Mouse (Mus musculus) activated CD4-positive, CD25-positive, alpha-beta regulatory T cell (primary cell): ENCODE measurements around the gene Fhod1. TPM values are rescaled to one million over a fixed set of nuclear protein-coding genes. Genes with fewer than 3 reads are reported as not detected.

Experiments
- polyA plus RNA-seq, 2 experiments: library from polyadenylated mRNA; unstranded; fragments of 100-300 nt; shearing (Covaris generic); gene quantifications; one replicate each; pipeline ENCODE4 v1.2.1; 2017

Gene Fhod1
- 1 to 10 TPM; 1.3 to 2.4 TPM for polyA plus RNA-seq

DNA sequence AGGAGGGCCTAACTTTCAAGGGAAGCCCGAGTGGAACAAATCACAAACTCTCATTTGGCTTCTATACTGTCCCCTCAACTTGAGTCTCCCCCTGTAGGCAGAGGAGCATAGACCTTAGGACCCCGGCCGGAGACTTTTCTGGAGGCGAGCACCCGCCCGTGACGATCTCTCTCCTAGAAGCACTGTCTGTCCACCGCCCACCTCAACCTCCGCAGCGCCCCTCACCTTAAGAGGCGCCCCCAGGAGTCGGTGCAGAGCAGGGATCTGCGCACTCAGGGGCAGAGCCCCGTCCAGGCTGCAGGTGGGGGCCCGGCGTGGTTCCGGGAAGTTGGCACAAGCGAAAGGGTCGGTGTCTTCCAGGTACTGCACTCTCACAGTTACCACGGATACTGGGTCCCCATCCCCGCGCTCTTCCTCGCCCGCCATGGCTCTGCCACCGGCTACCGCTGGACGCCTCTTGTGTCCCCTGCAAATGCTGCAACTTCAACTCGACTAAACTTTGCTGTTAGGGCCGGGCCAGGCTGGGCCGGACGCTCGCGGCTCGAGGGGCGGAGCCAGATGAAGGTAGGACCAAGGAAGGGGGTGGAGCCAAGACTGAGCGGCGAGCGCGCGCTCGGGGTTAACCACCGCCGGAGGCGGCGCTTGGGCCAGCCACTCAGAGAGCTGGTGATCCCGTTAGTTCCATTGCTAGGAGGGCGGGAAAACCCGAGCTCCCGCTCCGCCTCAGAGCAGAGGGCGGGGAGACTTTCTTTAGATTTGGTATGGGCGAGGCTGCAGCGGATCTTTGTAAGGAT lies at the start of gene Fhod1:
Gene Fhod1 (minus strand): TSS at position 526 of the 794 bp plus-strand sequence.

DNA sequence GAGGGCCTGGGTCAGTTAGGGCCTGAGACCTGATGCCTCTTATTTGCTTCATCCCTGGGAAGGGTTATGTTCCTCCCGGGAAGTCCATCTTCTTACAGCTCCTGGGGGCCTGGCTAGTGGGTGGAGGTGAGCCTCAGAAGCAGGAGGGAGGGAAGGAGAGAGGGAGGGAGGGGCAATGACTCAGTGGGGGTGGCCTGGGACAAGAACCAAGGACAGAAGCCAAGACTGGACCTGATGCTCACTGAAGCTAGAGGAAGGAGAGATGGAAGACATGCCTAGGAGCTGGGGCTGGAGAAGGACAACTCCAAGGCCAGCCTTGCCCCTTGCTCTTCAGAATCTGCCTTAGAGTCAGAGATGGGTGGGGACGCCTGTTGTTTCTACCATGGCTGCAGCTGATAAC lies 25.3 kb upstream of the Fhod1 start, which contains the start of gene Plekhg4:
Gene Plekhg4 (plus strand): TSS at position 243 of the 400 bp plus-strand sequence.

DNA sequence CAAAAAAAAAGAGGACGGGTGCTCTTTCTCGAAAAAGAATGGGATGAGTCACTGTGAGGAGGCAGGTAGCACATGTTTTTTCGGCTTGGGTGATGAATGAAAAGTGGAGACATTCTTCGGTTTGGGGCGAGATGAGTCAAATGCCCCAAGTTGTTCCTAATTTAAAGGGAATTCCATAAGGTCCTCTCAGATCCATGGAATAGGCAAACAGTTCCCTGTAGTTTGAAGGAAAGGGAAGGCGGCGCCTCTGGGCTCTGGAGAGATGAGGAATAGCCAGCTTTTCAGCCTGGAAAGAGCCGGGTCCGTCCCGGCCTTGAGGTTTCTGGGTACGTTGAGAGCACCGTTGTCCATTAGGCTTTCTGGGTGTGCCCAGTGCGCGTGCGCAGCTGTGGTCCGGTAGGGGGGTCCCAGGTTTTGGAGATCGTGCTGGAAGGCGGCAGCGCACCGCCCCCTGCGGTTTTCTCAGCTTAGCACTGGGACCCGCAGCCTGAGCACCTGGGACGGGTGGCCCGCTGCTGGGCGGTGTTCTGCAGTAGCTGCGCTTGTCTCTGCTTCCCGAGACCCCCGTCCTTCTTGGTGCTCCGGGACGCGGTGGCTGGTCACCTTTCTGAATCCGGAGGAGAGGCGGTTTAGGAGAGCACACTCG lies 820 bp upstream of the Fhod1 start, which contains the start of gene Slc9a5:
Gene Slc9a5 (plus strand): TSS at position 394 of the 646 bp plus-strand sequence.

DNA sequence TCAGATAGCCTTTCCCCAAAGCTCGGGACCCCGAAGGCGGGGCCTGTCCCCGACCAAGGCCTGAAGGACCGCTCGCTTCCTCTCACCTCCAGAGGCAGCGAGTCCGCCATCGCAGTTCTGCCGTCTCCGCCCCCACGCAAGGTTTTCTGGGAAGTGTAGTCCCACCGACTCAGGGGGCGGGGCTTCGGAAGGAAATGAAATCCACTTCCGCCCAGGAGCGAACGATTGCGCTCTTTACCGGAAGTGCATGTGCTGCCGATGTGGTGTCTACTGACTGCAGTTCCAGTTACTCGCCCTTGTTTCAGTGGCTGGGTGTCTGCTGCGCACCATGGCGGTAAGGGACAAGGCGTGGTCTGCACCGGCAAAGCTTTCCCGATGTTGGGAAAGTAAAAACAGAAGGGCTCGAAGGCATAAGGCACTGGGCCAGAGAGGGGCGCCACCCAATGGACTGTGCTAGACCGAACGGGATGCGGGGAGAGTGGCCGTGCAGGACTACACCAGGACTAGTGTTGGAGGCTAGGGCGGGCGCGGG lies 21.5 kb downstream of the Fhod1 start, which contains the start of the genes Lrrc29 and Tmem208:
Gene Lrrc29 (minus strand): TSS at position 138 of the 532 bp plus-strand sequence.
Gene Tmem208 (plus strand): TSS at position 214 of the 532 bp plus-strand sequence.

DNA sequence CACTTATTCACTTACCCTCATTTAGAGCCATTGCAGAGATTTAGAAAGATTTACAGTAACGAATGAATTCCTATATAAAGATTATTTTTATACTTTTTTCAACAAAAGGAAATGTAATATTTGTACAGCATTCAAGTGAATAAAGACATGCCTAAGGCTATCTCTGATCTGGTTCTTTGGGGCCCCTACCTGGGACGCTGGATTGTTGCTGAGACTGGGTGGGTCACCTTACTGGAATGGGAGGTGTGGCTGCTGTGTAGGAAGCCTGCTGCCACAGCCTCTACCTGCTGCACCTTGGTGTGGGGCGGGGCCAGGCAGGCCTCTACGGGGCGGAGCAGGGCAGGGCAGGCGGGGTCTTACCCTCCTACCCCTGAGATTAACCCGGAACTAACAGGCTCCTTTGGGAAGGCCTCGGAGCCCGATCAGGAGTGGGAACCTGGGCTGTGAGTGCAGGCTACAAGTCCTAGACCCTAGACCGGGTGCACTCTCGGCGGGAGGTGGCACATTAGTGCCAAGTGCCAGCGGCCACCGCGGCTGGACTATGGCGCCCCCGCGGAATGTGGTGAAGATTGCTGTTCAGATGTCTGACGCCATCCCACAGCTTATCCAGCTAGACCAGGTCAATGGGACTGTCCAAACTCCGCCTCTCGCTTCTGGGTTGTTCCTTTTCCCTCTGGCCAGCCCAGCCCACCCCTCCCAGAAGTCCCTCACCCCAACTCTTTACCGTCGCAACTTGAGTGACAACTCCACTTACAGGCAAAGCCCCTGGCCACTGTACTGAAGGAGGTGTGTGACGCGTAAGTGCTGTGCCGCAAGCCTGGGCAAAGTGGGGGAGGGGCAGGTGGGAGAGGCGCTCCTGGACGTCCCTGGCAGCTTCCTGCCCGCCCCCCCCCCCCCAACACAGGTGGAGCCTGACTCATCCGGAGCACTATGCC lies 42.3 kb downstream of the Fhod1 start, which contains the start of gene Elmo3:
Gene Elmo3 (plus strand): TSS at position 391 of the 935 bp plus-strand sequence.

DNA sequence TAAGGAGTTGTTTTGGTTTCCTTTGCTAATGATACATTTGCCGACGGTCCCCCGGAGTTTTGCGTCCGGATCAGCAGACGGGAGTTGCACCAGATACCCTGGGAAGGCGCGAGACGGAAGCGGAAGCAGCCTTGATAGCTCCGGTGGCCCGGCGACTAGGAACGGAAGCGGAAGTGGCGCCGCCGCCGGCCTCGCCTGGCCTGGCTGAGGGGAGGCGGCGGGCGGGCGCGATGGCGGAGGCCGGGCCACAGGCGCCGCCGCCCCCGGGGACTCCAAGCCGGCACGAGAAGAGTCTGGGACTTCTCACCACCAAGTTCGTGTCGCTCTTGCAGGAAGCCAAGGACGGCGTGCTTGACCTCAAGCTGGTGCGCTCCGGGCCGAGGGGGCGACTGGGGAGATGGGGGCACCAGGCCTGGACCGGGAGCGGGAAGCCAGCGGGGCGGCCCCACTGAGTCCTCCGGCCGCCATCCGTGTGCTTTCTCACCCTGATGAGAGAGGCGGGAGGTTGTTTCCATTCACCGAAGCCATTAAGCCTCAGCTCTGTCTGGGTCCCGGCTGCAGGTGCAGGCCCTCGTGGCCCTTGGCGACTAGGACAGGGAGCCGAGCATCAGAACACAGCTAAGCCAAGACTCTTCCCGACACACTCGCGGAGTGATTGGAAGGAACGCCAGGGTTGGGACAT lies 50.1 kb downstream of the Fhod1 start, which contains the start of gene E2f4:
Gene E2f4 (plus strand): TSS at position 153 of the 682 bp plus-strand sequence.

DNA sequence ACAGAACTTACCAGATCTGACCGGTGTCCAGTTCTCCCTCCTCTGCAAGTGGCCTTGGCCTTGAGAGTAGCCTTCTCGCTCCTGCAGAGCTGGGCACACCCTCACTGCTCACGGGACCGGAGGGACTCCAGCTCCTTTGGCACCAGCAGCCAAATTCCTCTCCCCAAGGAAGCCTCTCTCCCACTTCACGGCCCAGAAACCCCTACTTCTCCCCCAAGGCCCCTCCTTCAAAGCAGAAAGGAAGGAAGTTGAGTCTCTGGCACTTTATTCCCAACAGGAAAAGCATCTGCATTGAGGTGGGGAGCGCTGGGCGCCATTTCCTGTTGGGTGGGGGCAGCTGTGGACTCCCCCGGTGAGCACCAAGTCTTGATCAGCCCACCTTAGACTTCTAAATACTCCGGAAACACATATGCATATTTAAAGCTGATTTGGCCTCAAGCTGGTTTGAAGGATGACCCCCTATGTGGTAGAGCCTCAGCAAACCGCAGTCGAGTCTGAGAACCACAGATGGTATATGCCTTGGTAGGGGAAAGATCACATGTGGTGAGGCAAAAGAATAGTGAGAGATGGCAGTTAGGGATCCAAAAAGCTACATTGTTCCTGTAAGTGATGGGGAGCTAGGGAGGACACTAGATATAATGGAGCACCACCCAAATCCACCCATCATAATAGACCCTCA lies 51.7 kb downstream of the Fhod1 start, which contains the start of gene Exoc3l:
Gene Exoc3l (minus strand): TSS at position 207 of the 679 bp plus-strand sequence.

DNA sequence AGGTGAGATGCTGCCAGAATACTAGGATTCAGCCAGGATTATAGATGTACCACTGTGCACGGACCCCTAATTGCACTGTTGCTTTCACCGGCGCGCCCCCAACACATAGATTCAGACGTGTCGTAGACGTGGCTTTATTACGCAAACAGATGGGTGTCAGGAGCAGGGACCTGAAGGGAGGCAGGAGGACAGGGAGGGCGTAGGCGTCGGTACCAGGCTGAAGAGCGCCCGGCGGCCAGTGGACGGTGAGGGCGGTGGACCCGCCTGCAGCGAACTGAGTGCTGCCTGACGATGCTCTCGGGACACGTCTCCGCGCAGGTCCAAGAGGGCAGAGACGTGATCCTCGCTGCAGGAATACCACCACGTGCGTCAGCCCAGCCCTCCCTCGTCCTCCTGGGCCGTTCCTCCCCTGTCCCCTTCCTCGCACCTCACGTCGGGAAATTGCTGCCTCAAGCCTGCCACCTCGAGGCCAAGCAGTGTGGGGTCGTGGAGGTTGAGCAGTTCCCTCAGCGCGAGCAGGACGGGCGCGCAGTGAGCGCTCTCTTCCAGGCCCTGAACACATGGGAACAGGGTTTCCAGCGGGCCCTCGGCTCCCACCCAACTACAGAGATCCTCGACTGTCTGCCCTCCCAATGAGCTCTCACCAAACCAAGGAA lies 57.8 kb downstream of the Fhod1 start, which contains the start of gene 4931428F04Rik:
Gene 4931428F04Rik (minus strand): TSS at position 60 of the 656 bp plus-strand sequence.

Other genes with a start within 250 kb of the Fhod1 start
- gene Ces4a, start 216.2 kb downstream of the Fhod1 start, polyA plus RNA-seq, result under 1 TPM in 1 of 2 experiments, not detected in 1; 0.07 TPM
- gene Cbfb, start 177.3 kb downstream of the Fhod1 start, polyA plus RNA-seq, result 100 to 1,000 TPM; 115 to 135 TPM
- 10 to 100 TPM; 22.1 to 29.3 TPM for gene D230025D16Rik, start 122.8 kb downstream of the Fhod1 start, polyA plus RNA-seq
- 1 to 10 TPM; 1.2 to 2.0 TPM for gene B3gnt9, start 92.8 kb downstream of the Fhod1 start, polyA plus RNA-seq
- 10 to 100 TPM; 58.0 to 82.4 TPM for gene Tradd, start 83.3 kb downstream of the Fhod1 start, polyA plus RNA-seq
- 10 to 100 TPM; 16.9 to 24.8 TPM for gene Fbxl8, start 83.3 kb downstream of the Fhod1 start, polyA plus RNA-seq
- under 1 TPM; 0.92 to 0.93 TPM for gene Hsf4, start 78.2 kb downstream of the Fhod1 start, polyA plus RNA-seq
- gene Nol3, start 71.8 kb downstream of the Fhod1 start, polyA plus RNA-seq, result not detected
- gene 4931428F04Rik, start 58.1 kb downstream of the Fhod1 start, polyA plus RNA-seq, result 1 to 10 TPM in 1 of 2 experiments, under 1 TPM in 1; 0.60 to 2.2 TPM
- gene Exoc3l, start 51.9 kb downstream of the Fhod1 start, polyA plus RNA-seq, result 1 to 10 TPM; 1.0 to 1.3 TPM
- gene E2f4, start 50.3 kb downstream of the Fhod1 start, polyA plus RNA-seq, result 100 to 1,000 TPM; 156 to 166 TPM
- gene Elmo3, start 42.4 kb downstream of the Fhod1 start, polyA plus RNA-seq, result 10 to 100 TPM in 1 of 2 experiments, 1 to 10 TPM in 1; 4.4 to 10.1 TPM
- 1 to 10 TPM; 3.3 TPM for gene Lrrc29, start 21.7 kb downstream of the Fhod1 start, polyA plus RNA-seq
- 100 to 1,000 TPM; 127 to 128 TPM for gene Tmem208, start 21.6 kb downstream of the Fhod1 start, polyA plus RNA-seq
- gene Slc9a5, start 890 bp upstream of the Fhod1 start, polyA plus RNA-seq, result 1 to 10 TPM in 1 of 2 experiments, under 1 TPM in 1; 0.10 to 2.2 TPM
- gene Plekhg4, start 25.3 kb upstream of the Fhod1 start, polyA plus RNA-seq, result 1 to 10 TPM in 1 of 2 experiments, not detected in 1; 1.1 TPM
- gene Kctd19, start 65.5 kb upstream of the Fhod1 start, polyA plus RNA-seq, result under 1 TPM in 1 of 2 experiments, not detected in 1; 0.63 TPM
- gene Lrrc36, start 65.6 kb upstream of the Fhod1 start, polyA plus RNA-seq, result not detected
- 1 to 10 TPM in 1 of 2 experiments, not detected in 1; 1.8 TPM for gene Tppp3, start 123.6 kb upstream of the Fhod1 start, polyA plus RNA-seq
- gene Zdhhc1, start 148.9 kb upstream of the Fhod1 start, polyA plus RNA-seq, result 1 to 10 TPM; 1.5 to 4.3 TPM
- gene Hsd11b2, start 170.8 kb upstream of the Fhod1 start, polyA plus RNA-seq, result under 1 TPM in 1 of 2 experiments, not detected in 1; 0.37 TPM
- gene Atp6v0d1, start 218.1 kb upstream of the Fhod1 start, polyA plus RNA-seq, result 10 to 100 TPM; 56.2 to 62.2 TPM